Mouse (Mus musculus): ENCODE results near the gene Gm28372. TPM values are rescaled to one million over a fixed set of nuclear protein-coding genes. Genes with fewer than 3 reads are reported as not detected.

The Gm28372 gene
- polyA plus RNA-seq, 1 experiment: 0.99 TPM

DNA sequence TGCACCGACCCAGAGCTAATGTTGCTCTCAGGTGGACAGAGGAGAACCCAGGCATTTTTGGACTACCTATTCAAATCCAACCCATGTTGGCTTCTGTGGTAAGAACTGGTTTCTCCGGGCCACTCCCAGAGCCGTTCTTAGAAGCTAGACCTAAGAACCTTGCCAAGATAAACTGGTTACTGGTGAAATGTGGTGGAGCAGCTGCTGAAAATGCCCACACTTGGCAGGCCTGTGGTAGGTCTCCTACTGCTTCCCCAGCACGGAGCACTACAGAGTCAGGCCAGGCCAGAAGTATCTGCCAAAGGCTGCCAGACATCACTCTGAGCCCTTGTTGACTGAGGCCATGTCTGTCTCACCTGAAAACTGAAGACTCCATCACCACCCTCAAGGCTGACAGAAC lies 30.1 kb upstream of the Gm28372 start:
- no peaks in the 10 kb centered on the region for H3K4me1 ChIP-seq (ENCODE audit: control insufficient read depth, insufficient read depth, low read length)
- no peak overlapping the region for H3K4me3 ChIP-seq (ENCODE audit: control insufficient read depth, low read depth, low read length)
- H3K27me3 ChIP-seq (ENCODE audit: control insufficient read depth, insufficient read depth, low read length): no peaks in the 10 kb centered on the region
- no peak overlapping the region for H3K27ac ChIP-seq (ENCODE audit: control insufficient read depth, insufficient read depth, low read depth, low read length)
- TF ChIP-seq CTCF (IDR thresholded peaks at IDR 0.05; ENCODE audit: control insufficient read depth, insufficient read depth, insufficient replicate concordance, low read depth, low read length): no peak
- TF ChIP-seq POLR2A (IDR thresholded peaks at IDR 0.05; ENCODE audit: control insufficient read depth, low read depth, low read length): no peak
- no peaks in the 10 kb centered on the region for H3K36me3 ChIP-seq (ENCODE audit: control insufficient read depth, insufficient read depth, low read length)

DNA sequence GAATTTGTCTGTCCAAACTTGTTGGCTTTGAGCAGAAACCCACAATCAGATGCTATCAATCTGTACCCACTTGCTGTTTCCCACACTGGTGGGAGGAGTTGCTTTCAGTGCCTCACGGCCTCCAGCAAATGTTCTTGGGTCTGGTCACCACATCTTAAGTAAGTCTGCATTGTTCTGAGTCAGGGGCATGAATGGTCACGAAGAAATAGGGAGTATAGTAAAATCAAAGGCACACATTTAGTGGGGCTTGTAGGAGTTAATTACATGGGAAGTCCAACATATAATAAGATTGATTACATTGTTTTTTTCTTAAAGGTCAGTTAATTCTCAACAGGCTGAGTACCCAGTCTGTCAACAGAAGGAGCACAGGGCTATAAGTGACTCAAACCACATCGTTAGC lies 21.8 kb upstream of the Gm28372 start:
- no peak for TF ChIP-seq POLR2A (IDR thresholded peaks at IDR 0.05; ENCODE audit: control insufficient read depth, low read depth, low read length)
- no peak for TF ChIP-seq CTCF (IDR thresholded peaks at IDR 0.05; ENCODE audit: control insufficient read depth, insufficient read depth, insufficient replicate concordance, low read depth, low read length)
- H3K36me3 ChIP-seq (ENCODE audit: control insufficient read depth, insufficient read depth, low read length): no peaks in the 10 kb centered on the region
- no peaks in the 10 kb centered on the region for H3K4me1 ChIP-seq (ENCODE audit: control insufficient read depth, insufficient read depth, low read length)
- H3K27me3 ChIP-seq (ENCODE audit: control insufficient read depth, insufficient read depth, low read length): no peaks in the 10 kb centered on the region
- H3K27ac ChIP-seq (ENCODE audit: control insufficient read depth, insufficient read depth, low read depth, low read length): no peak overlapping the region
- H3K4me3 ChIP-seq (ENCODE audit: control insufficient read depth, low read depth, low read length): no peak overlapping the region

DNA sequence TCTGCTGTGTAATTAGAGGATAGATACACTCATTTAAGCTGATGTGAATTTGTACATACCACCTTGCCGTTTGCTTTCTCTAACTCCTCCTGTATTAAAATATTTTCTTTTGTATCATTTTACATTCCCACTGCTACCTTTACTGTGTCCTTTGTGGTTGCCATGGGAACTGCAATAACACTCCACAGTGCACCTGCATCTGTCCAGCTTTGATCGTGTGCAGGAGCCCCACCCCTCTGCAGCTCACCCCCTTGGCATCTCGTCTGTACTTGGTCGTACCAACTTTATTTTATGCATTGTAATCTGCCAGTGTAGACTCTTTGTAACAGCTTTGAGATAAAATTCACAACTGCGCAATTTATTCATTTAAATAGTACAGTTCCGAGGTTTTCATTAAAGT lies 21.1 kb upstream of the Gm28372 start:
- TF ChIP-seq CTCF (IDR thresholded peaks at IDR 0.05; ENCODE audit: control insufficient read depth, insufficient read depth, insufficient replicate concordance, low read depth, low read length) (no peak), POLR2A (IDR thresholded peaks at IDR 0.05; ENCODE audit: control insufficient read depth, low read depth, low read length) (no peak)

DNA sequence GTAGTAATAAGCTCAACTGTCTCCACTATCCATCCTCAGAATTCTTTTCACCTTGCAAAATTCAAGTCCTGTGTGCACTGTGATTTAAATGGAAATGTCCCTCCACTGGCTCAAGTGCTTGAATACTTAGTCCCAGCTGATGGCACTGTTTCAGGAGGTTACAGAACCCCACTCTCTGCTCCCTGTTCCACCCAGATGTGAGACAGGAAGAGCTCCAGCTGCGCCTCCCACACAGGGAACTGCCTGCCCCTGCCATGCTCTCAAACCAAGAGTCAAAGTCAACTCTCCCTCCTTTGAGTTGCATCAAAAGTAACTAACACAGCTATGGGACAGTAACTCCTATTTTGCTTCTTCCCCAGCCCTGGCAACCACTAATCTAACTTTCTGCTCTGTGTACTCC lies 18.8 kb upstream of the Gm28372 start:
- no peak overlapping the region for H3K27ac ChIP-seq (ENCODE audit: control insufficient read depth, insufficient read depth, low read depth, low read length)
- no peaks in the 10 kb centered on the region for H3K27me3 ChIP-seq (ENCODE audit: control insufficient read depth, insufficient read depth, low read length)
- H3K4me3 ChIP-seq (ENCODE audit: control insufficient read depth, low read depth, low read length): no peak overlapping the region
- no peaks in the 10 kb centered on the region for H3K36me3 ChIP-seq (ENCODE audit: control insufficient read depth, insufficient read depth, low read length)
- TF ChIP-seq POLR2A (IDR thresholded peaks at IDR 0.05; ENCODE audit: control insufficient read depth, low read depth, low read length): no peak
- no peak for TF ChIP-seq CTCF (IDR thresholded peaks at IDR 0.05; ENCODE audit: control insufficient read depth, insufficient read depth, insufficient replicate concordance, low read depth, low read length)
- no peaks in the 10 kb centered on the region for H3K4me1 ChIP-seq (ENCODE audit: control insufficient read depth, insufficient read depth, low read length)

More for the DNA sequence above, 21.1 kb upstream of the Gm28372 start:
- H3K27me3 ChIP-seq (ENCODE audit: control insufficient read depth, insufficient read depth, low read length): no peaks in the 10 kb centered on the region
- H3K27ac ChIP-seq (ENCODE audit: control insufficient read depth, insufficient read depth, low read depth, low read length): no peak overlapping the region
- H3K4me1 ChIP-seq (ENCODE audit: control insufficient read depth, insufficient read depth, low read length): no peaks in the 10 kb centered on the region
- no peak overlapping the region for H3K4me3 ChIP-seq (ENCODE audit: control insufficient read depth, low read depth, low read length)
- H3K36me3 ChIP-seq (ENCODE audit: control insufficient read depth, insufficient read depth, low read length): no peaks in the 10 kb centered on the region

DNA sequence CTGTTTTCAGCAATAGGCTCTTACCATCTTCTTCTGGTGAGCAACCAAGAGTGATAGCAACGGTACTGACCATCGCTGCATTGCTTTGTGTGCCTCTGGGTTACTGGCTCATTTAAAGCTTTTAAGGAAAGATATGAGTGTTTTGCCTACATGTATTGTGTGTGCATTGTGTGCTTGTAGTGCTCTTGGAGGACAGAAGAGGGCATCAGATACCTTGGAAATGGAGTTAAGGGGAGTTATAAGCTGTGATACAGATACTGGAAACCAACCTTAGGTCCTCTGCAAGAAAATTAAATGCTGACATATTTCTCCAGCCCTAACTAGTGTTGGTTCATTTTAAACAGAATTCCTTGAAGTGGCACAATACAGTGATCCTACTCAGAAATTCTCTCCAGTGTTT lies 16.2 kb upstream of the Gm28372 start:
- Histone ChIP-seq H3K36me3 (ENCODE audit: control insufficient read depth, insufficient read depth, low read length) (no peaks in the 10 kb centered on the region), H3K4me3 (ENCODE audit: control insufficient read depth, low read depth, low read length) (no peak overlapping the region), H3K4me1 (ENCODE audit: control insufficient read depth, insufficient read depth, low read length) (no peaks in the 10 kb centered on the region), H3K27ac (ENCODE audit: control insufficient read depth, insufficient read depth, low read depth, low read length) (no peak overlapping the region), H3K27me3 (ENCODE audit: control insufficient read depth, insufficient read depth, low read length) (no peaks in the 10 kb centered on the region)
- TF ChIP-seq POLR2A (IDR thresholded peaks at IDR 0.05; ENCODE audit: control insufficient read depth, low read depth, low read length) (no peak), CTCF (IDR thresholded peaks at IDR 0.05; ENCODE audit: control insufficient read depth, insufficient read depth, insufficient replicate concordance, low read depth, low read length) (no peak)

DNA sequence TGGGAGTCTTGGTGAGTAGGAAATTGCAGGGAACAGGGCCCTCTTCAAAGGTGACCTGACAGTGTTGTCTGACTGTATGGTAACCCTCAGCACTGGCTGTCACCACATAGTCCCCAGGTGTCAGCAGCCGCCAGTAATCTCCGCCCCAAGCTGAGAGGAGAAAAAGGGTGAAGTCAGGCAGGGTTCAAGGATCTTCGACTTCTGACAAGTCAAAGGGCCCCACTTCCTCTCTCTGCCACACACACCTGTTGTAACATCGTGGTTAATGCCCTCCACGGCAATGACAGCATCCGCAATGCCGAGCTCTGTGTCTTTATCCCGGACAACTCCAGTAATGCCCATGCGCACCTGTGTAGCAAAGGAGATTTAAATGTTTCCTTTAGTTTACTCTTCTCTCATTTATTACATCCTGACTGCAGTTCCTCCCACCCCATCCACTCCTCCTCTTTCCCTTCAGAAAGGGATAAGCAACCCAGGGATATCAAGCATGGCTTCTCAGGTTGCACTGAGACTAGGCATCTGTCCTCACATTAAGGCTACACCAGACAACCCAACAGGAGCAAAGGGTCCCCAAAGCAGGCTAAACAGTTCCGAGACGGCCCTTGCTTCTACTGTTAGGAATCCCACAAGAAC lies 13.9 kb upstream of the Gm28372 start:
- Histone ChIP-seq H3K27ac (ENCODE audit: control insufficient read depth, insufficient read depth, low read depth, low read length) (no peak overlapping the region), H3K4me1 (ENCODE audit: control insufficient read depth, insufficient read depth, low read length) (no peaks in the 10 kb centered on the region), H3K36me3 (ENCODE audit: control insufficient read depth, insufficient read depth, low read length) (no peaks in the 10 kb centered on the region), H3K27me3 (ENCODE audit: control insufficient read depth, insufficient read depth, low read length) (no peaks in the 10 kb centered on the region), H3K4me3 (ENCODE audit: control insufficient read depth, low read depth, low read length) (peak overlapping the region; percentile 11)
- no peak for TF ChIP-seq CTCF (IDR thresholded peaks at IDR 0.05; ENCODE audit: control insufficient read depth, insufficient read depth, insufficient replicate concordance, low read depth, low read length)
- no peak for TF ChIP-seq POLR2A (IDR thresholded peaks at IDR 0.05; ENCODE audit: control insufficient read depth, low read depth, low read length)

DNA sequence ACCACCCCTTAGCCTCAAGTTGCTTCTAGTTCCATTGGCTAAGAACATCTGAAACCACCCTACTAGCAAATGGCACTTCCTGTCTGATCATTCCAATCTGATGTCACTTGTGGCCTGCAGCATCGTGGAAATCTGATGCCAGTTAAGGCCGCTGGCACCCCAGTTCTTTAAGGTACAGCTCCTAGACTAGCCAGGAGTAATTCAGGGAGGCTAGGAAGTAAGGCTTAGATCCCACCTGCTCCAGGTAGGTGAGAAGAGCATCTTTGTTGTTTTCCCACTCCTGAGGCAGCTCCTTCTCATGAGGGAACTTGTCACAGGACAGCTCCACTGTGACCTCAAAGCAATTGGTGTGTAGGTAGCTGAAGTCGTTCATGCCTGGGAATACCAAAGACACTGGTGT lies 12.2 kb upstream of the Gm28372 start:
- peaks cover 8% of the 10 kb centered on the region for H3K4me1 ChIP-seq (ENCODE audit: control insufficient read depth, insufficient read depth, low read length)
- H3K4me3 ChIP-seq (ENCODE audit: control insufficient read depth, low read depth, low read length): peak overlapping the region; percentile 72
- TF ChIP-seq CTCF (IDR thresholded peaks at IDR 0.05; ENCODE audit: control insufficient read depth, insufficient read depth, insufficient replicate concordance, low read depth, low read length): no peak
- TF ChIP-seq POLR2A (IDR thresholded peaks at IDR 0.05; ENCODE audit: control insufficient read depth, low read depth, low read length): no peak
- no peaks in the 10 kb centered on the region for H3K27me3 ChIP-seq (ENCODE audit: control insufficient read depth, insufficient read depth, low read length)
- H3K27ac ChIP-seq (ENCODE audit: control insufficient read depth, insufficient read depth, low read depth, low read length): no peak overlapping the region
- no peaks in the 10 kb centered on the region for H3K36me3 ChIP-seq (ENCODE audit: control insufficient read depth, insufficient read depth, low read length)
